Mouse (Mus musculus) heart, adult 2 months (tissue): ENCODE measurements around the gene March5.

Experiments
- CTCF ChIP-seq: fragments of 200-600 bp; IDR thresholded peaks from 2 replicates; pipeline ENCODE4 v1.8.1; 2022; ENCODE audit warnings: antibody characterized with exemption, mild to moderate bottlenecking, moderate library complexity
- EP300 ChIP-seq: fragments of 200-500 bp; IDR thresholded peaks from 2 replicates; pipeline ENCODE4 v1.6.1; 2011; ENCODE audit warnings: low read depth, low read length, control low read depth; ENCODE audit not compliant: insufficient read depth
- POLR2A ChIP-seq: fragments of 200-500 bp; IDR thresholded peaks from 2 replicates; pipeline ENCODE4 v1.6.1; 2011; ENCODE audit warnings: mild to moderate bottlenecking, low read depth, low read length, control low read depth; ENCODE audit not compliant: insufficient read depth

DNA sequence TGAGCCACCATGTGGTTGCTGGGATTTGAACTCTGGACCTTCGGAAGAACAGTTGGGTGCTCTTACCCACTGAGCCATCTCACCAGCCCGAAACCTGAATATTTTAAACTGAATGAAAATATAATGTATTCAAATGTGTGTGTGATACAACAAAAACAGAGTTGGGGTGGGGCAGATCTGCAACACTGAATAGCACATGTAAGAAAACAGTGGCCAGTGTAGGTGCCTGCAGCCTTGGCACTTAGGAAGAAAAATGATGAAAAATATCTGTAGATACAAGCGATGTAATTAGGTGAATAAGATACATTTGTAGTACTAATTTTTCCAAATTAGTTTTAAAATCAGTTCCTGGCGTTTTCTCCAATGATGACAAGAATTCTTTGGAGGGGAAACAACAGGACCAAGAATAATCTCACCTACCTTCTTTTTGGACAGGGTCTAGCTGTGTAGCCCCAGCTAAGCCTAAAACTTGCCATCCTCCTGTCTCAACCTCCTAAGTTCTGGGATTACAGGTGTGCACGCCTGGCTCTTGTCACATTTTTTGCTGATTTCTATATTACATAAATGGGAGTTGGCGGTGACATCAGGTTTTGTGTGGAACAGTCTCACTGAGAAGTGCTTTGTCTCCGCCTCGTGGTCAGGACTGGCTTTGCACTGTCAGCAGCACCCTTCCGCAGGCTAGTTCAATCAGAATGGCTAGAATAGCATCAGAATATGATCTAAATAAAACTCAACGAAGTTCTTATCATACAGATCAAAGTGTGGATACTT is 58.2 kb downstream of the March5 start:
- TF ChIP-seq CTCF (peak; percentile 94), POLR2A (no peak), EP300 (peak; percentile 93)
